Mouse (Mus musculus) mammary gland, adult 2 months (tissue): ENCODE data around the gene Zfp780b. TPM values are rescaled to one million over a fixed set of nuclear protein-coding genes. Genes with fewer than 3 reads are reported as not detected.

Experiments used
- polyA plus RNA-seq: library from polyadenylated mRNA; depleted of rRNA; stranded (reverse); fragments of >200 nt; gene quantifications from 2 replicates; pipeline ENCODE4 v1.2.3, GENCODE M21; 2012; ENCODE audit warnings: low replicate concordance; rRNA removed

Gene Zfp780b
- 0.98 and 2.9 TPM in 2 replicates for polyA plus RNA-seq

DNA sequence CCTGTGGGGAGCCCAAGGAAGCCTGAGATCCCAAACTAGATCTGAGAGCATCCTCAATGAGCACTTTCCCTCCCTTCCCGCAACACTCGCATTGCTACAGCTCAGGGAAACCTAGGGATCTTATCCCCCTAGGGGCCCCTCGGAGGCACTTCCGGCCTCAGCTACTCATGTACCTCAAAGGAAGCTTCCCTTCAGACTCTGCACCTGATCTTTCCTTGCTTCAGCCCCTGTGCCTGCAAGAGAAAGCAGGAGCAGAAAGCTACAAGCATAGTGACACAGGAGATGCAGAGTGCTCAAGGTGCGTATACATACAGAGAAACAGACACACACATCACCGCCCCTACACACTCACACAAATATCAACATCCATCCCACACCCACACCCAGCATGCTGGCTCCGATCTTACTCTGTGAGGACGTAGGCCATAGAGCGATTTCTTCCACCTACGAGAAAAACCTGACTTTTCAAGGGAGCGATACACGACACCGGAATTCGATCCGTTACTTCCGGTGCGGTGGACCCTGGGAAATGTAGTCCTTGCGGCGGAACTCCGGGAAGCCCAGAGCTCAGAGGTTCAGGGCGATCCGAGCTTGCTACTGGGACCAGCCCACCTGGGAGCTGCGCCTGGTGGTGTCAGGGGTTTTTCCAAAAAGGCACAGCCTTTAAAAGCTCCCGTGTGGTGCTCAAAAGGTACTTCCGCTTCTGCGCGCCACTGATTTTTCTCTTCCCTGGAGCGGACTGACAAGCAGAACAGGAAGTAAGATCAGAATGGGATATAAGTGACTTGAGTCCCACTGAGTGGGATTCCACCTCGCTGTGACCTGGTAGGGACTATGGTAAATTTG, at the start of gene Zfp780b:
Gene Zfp780b, minus strand, starts transcription at position 489 of the 846 bp plus-strand sequence.

GRCm38 (mm10) chr7:28013549-28014444, 34.8 kb upstream of the Zfp780b start, which contains the start of gene Zfp850:
Gene Zfp850 (minus strand): TSS chr7:28014115.

GRCm38 (mm10) chr7:27928818-27929695, 49.9 kb downstream of the Zfp780b start, which contains the start of gene Zfp974:
Gene Zfp974 (minus strand): TSS chr7:27929460.

Other genes starting within 250 kb of the Zfp780b start
- 1.1 and 2.7 TPM in 2 replicates for gene Zfp60, start 247.8 kb downstream of the Zfp780b start, polyA plus RNA-seq
- gene Zfp626, start 172.0 kb downstream of the Zfp780b start, polyA plus RNA-seq, result 0.45 and 1.0 TPM in 2 replicates
- 0.26 and 0.86 TPM in 2 replicates for gene Zfp59, start 140.6 kb downstream of the Zfp780b start, polyA plus RNA-seq
- 0.68 and 1.1 TPM in 2 replicates for gene Zfp607a, start 121.6 kb downstream of the Zfp780b start, polyA plus RNA-seq
- 1.4 and 2.8 TPM in 2 replicates for gene Zfp974, start 49.7 kb downstream of the Zfp780b start, polyA plus RNA-seq
- 0.27 and 0.63 TPM in 2 replicates for gene Zfp850, start 34.9 kb upstream of the Zfp780b start, polyA plus RNA-seq
- 77.8 and 97.0 TPM in 2 replicates for gene Psmc4, start 70.9 kb upstream of the Zfp780b start, polyA plus RNA-seq
- gene Fcgbp, start 92.1 kb upstream of the Zfp780b start, polyA plus RNA-seq, result 45.0 and 51.2 TPM in 2 replicates
- not detected in 2 replicates for gene 9530053A07Rik, start 150.3 kb upstream of the Zfp780b start, polyA plus RNA-seq
- 32.1 and 36.7 TPM in 2 replicates for gene Fbl, start 190.5 kb upstream of the Zfp780b start, polyA plus RNA-seq
- 66.0 and 77.5 TPM in 2 replicates for gene Dyrk1b, start 200.3 kb upstream of the Zfp780b start, polyA plus RNA-seq